Mouse (Mus musculus) small intestine, adult 2 months (tissue): Measurements from ENCODE around the gene Trp53. TPM values are rescaled to one million over a fixed set of nuclear protein-coding genes. Genes with fewer than 3 reads are reported as not detected.
A peak's percentile ranks its signal among the peaks of the same experiment; 100 is the strongest.

Source experiments
- H3K27ac ChIP-seq: fragments of 200-500 bp; 2 replicates; pipeline ENCODE4 v1.5.1; 2012; ENCODE audit warnings: low read depth, low read length, control low read depth, inconsistent platforms; ENCODE audit not compliant: insufficient read depth
- H3K27me3 ChIP-seq: fragments of 200-500 bp; 2 replicates; pipeline ENCODE4 v1.6.1; 2012; ENCODE audit warnings: mild to moderate bottlenecking, moderate library complexity, low read length, inconsistent platforms; ENCODE audit not compliant: control insufficient read depth, insufficient read depth
- H3K36me3 ChIP-seq: fragments of 200-500 bp; 2 replicates; pipeline ENCODE4 v1.6.1; 2012; ENCODE audit warnings: mild to moderate bottlenecking, low read length, control low read depth, inconsistent platforms; ENCODE audit not compliant: control insufficient read depth, insufficient read depth
- H3K4me1 ChIP-seq: fragments of 200-500 bp; 2 replicates; pipeline ENCODE4 v1.6.1; 2012; ENCODE audit warnings: low read length, inconsistent platforms, mixed read lengths; ENCODE audit not compliant: control insufficient read depth, insufficient read depth, insufficient read length
- H3K4me3 ChIP-seq: fragments of 200-500 bp; 2 replicates; pipeline ENCODE4 v1.5.1; 2012; ENCODE audit warnings: low read depth, mild to moderate bottlenecking, control low read depth, inconsistent platforms, low read length, moderate library complexity
- CTCF ChIP-seq: fragments of 200-500 bp; IDR thresholded peaks from 2 replicates; pipeline ENCODE4 v1.5.1; 2012; ENCODE audit warnings: low read depth, mild to moderate bottlenecking, control low read depth, inconsistent platforms, low read length, moderate library complexity, mixed read lengths; ENCODE audit not compliant: insufficient replicate concordance, insufficient read length; ENCODE audit errors: extremely low read depth
- POLR2A ChIP-seq: fragments of 200-500 bp; IDR thresholded peaks from 2 replicates; pipeline ENCODE4 v1.6.1; 2012; ENCODE audit warnings: low read depth, mild to moderate bottlenecking, control low read depth, inconsistent platforms, low read length, moderate library complexity
- WGBS: fragments of 180-500 bp; shearing (Covaris S2); methylation state at CpG from one replicate; pipeline ENCODE4 v1.1.7; 2018; 5-methylcytosine and 5-hydroxymethylcytosine counted together
- polyA plus RNA-seq: library from polyadenylated mRNA; depleted of rRNA; stranded (reverse); fragments of >200 nt; gene quantifications from 2 replicates; pipeline ENCODE4 v1.2.3, GENCODE M21; 2012

The Trp53 gene
- polyA plus RNA-seq, 1 experiment: 57.1 TPM

DNA sequence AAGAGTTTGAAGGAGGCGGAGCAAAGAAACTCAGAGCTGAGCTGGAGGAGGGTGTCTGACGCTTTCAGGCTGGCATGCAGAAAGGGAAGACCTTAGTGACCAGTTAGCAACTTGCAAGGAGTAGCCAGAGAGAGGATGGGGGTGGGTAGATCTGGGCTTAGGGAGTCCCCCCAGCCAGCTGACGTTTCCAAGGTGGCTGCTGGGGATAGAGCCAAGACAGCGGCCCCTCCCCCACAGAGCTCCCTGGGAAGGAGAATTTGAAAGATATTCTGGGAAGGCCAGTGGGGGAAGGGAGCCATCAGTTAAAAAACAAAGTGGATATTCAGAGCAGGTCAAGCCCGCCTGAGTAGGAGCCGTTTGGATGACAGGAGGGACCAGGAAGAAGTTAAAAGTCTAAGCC is 19.9 kb downstream of the Trp53 start:
- TF ChIP-seq CTCF: no peak
- TF ChIP-seq POLR2A: no peak
- Histone ChIP-seq H3K4me3 (no peak overlapping the region), H3K36me3 (no peaks in the 10 kb centered on the region), H3K27ac (no peak overlapping the region), H3K27me3 (peaks cover 8% of the 10 kb centered on the region), H3K4me1 (peaks cover 2% of the 10 kb centered on the region; the same call in 1 of the 2 replicates)
- WGBS: 34% methylated on average over 6 of the region's 6 CpGs

DNA sequence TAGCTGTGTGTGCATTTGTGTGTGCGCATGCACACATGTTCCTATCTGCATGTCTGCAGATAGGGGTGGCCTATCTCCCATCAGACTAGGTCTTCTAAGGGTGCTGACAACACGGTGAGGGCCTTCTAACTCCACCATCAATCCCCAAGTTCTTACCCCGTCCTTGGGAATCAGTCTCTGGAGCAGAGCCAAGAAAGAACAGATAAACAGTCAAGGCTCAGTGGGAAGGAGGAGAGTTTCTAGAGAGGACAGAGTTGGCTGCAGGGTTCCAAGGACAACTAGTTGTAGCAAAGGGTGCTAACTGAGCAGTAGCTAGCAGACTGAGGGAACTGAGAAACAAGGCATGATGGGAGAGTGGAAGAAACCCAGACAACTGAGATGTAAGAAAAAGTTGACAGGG is 21.6 kb downstream of the Trp53 start:
- Histone ChIP-seq H3K27me3 (peaks cover 12% of the 10 kb centered on the region), H3K4me3 (no peak overlapping the region), H3K36me3 (no peaks in the 10 kb centered on the region), H3K27ac (no peak overlapping the region), H3K4me1 (peaks cover 11% of the 10 kb centered on the region)
- TF ChIP-seq CTCF: no peak
- TF ChIP-seq POLR2A: no peak
- 42% methylated on average over 3 of the region's 3 CpGs for WGBS

GRCm38 (mm10) chr11:69603516-69603915 is 23.4 kb downstream of the Trp53 start:
- WGBS: 85% methylated on average over 8 of the region's 8 CpGs
- no peak overlapping the region for H3K27ac ChIP-seq

GRCm38 (mm10) chr11:69604347-69604746 is 24.2 kb downstream of the Trp53 start:
- H3K4me1 ChIP-seq: peaks cover 11% of the 10 kb centered on the region
- TF ChIP-seq CTCF (no peak), POLR2A (no peak)
- H3K27me3 ChIP-seq: peaks cover 12% of the 10 kb centered on the region
- H3K27ac ChIP-seq: no peak overlapping the region
- H3K36me3 ChIP-seq: no peaks in the 10 kb centered on the region
- no peak overlapping the region for H3K4me3 ChIP-seq
- 63% methylated on average over 3 of the region's 3 CpGs for WGBS

More at GRCm38 (mm10) chr11:69603516-69603915, 23.4 kb downstream of the Trp53 start:
- H3K4me3 ChIP-seq: no peak overlapping the region
- peaks cover 11% of the 10 kb centered on the region for H3K4me1 ChIP-seq
- H3K36me3 ChIP-seq: no peaks in the 10 kb centered on the region
- H3K27me3 ChIP-seq: peaks cover 12% of the 10 kb centered on the region
- TF ChIP-seq CTCF: no peak
- TF ChIP-seq POLR2A: no peak

DNA sequence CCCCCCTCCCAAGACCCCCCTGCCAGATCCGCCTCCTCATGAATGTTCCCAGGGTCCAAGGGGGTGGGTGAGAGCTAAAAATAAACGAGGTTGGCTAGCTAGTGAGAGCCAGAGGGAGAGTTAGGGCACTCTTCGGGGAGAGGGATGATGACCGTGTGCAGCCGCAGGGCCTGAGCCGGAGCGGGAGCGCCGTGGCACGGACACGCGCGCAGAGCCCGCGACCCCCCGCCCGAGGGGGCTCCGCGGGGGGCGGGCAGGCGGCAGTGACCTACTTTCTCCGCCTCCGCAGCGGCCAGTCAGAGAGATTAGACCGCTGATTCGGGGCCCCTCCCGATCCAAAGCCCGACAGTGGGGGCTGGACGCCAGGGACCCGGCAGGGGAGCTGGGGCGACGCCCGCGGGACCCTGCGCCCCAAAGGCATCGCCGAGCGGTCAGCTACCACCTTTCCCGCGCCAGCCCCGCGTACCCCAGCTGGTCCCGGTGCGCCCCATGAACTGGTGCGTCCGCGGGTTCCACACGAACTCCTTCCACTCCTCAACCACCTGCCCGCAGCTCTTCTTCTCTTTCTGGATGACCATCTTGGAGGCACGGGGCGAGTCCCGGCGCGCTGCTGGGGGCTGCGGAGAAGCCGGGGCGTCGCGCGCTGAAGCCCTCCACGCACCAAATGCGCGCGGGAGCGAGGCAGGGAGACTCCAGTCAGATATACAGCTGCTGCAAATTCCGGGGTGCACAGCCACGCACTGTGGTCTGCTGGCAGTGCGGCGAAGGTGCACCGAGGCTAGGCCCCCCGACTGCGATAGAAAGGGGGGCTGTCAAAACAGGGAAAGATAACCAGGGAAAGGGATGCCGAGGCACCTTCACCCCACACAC is 24.9 kb downstream of the Trp53 start:
- WGBS: 1% methylated on average over 73 of the region's 73 CpGs
- H3K36me3 ChIP-seq: no peaks in the 10 kb centered on the region
- H3K27ac ChIP-seq: no peak overlapping the region
- H3K27me3 ChIP-seq: peaks cover 12% of the 10 kb centered on the region
- TF ChIP-seq CTCF (no peak), POLR2A (no peak)
- peaks cover 11% of the 10 kb centered on the region for H3K4me1 ChIP-seq
- H3K4me3 ChIP-seq: peak overlapping the region; percentile 68

DNA sequence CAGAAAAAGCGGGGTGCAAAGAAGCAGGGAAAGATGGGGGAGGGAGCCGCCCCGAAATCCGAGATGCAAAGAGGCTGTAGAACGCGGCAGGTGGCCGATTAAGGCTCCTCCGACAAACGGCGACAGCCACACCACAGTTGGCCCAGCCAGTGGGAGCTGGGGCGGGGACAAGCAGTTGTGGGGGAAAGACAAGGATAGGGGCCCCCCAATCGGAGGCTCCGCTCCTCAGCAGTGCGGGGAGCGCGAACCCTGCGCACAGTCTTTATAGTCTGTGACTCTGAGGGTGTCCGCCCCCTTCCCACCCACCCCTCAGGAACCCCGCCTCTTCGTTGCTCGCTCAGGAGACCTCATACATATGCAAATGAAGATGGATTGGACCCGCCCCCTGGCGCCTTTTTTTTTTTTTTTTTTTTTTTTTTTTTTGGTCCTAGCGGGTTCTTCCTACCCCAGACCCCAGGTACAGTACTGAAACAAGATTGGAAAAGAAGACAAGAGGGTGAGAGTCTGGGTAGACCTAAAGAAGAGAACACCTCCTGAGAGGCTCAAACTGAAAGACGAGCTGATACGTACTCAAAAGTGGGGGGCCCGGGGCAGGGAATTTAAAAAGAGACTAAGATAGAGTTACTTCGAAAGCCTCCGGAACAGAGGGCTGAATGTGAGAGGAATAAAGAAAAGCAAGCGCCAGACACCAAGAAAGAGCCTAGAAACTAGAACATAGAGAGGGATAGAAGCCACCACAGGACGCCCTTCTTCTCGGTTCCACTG is 25.7 kb downstream of the Trp53 start, which contains the start of gene Atp1b2:
TSS of gene Atp1b2 (minus strand) at position 217 of the 765 bp plus-strand sequence.
- WGBS: 3% methylated on average over 32 of the region's 32 CpGs
- TF ChIP-seq CTCF (0 out of 2 replicates have a peak, but pooled peaks have one; percentile 0), POLR2A (peak; percentile 75; the same call in 1 of the 2 replicates)
- no peaks in the 10 kb centered on the region for H3K36me3 ChIP-seq
- no peak within 1 kb of the TSS for H3K27ac ChIP-seq
- H3K4me1 ChIP-seq: peaks cover 11% of the 10 kb centered on the region
- peaks cover 12% of the 10 kb centered on the region for H3K27me3 ChIP-seq
- H3K4me3 ChIP-seq: peak within 1 kb of the TSS; percentile 68

DNA sequence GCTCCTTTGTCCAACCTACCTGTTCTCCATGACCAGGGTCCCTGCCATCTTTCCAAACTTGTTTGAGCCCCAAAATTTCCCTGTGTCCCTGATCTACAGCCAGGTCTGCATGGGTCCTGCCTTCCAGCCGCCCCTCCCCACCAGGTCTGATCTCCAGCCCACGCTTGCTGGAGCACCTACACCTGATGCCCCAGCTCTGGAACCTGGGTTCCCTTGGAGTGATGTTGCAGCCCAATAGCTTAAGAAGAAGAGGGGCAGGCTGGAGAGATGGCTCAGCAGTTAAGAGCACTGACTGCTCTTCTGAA is 26.3 kb downstream of the Trp53 start:
- WGBS: 77% methylated on average over 2 of the region's 2 CpGs
- Histone ChIP-seq H3K27ac (no peak overlapping the region), H3K4me1 (peaks cover 11% of the 10 kb centered on the region), H3K4me3 (no peak overlapping the region), H3K36me3 (no peaks in the 10 kb centered on the region), H3K27me3 (peaks cover 12% of the 10 kb centered on the region)
- no peak for TF ChIP-seq CTCF
- no peak for TF ChIP-seq POLR2A
